ENCODE assay signal across 8 mouse cellular contexts in genomic region chr6:97488821-97489220, GRCm38 (mm10).
DNase-seq lines count a peak whose midpoint lies in the region; ATAC-seq and TF ChIP-seq lines count a peak whose summit lies in the region.

No protein-coding gene starts in this region.

- TF ChIP-seq POLR2A in thymus, adult 2 months (IDR thresholded peaks at IDR 0.05; ENCODE audit: control insufficient read depth, extremely low read depth, insufficient read depth, low read length, poor library complexity) = no peak

- H3K9ac ChIP-seq in hindbrain, embryonic 13.5 days = no peak overlapping the region
- H3K9ac ChIP-seq in heart, postnatal 0 days (replicated peaks; ENCODE audit: low read depth, low read length) = no peak overlapping the region
- no peak overlapping the region for H3K9ac ChIP-seq in midbrain, embryonic 13.5 days (replicated peaks)

- no peak for ATAC-seq in hindbrain, embryonic 13.5 days (ENCODE audit: low FRiP score)
- no peak for ATAC-seq in heart, postnatal 0 days (ENCODE audit: insufficient read depth, low read depth)
- no peak for ATAC-seq in midbrain, embryonic 13.5 days

- peak overlapping the region; percentile 97; the same call in 1 of the 2 replicates for H3K4me2 ChIP-seq in hindbrain, embryonic 13.5 days
- no peak overlapping the region for H3K4me2 ChIP-seq in heart, postnatal 0 days (ENCODE audit: low read depth, low read length)
- 0 out of 2 replicates have a peak overlapping the region, but pooled peaks have one; percentile 96 for H3K4me2 ChIP-seq in midbrain, embryonic 13.5 days (replicated peaks)

- 27% methylated on average over 7 of the region's 7 CpGs for WGBS in hindbrain, embryonic 13.5 days
- WGBS in hindbrain, embryonic 10.5 days = 31% methylated on average over 7 of the region's 7 CpGs
- 43% methylated on average over 7 of the region's 7 CpGs for WGBS in heart, postnatal 0 days
- WGBS in midbrain, embryonic 13.5 days = 26% methylated on average over 7 of the region's 7 CpGs
- WGBS in thymus, adult 2 months = 66% methylated on average over 7 of the region's 7 CpGs

- peaks cover 34% of the 10 kb centered on the region for H3K4me1 ChIP-seq in hindbrain, embryonic 13.5 days (replicated peaks)
- H3K4me1 ChIP-seq in hindbrain, embryonic 10.5 days (replicated peaks) = peaks cover 33% of the 10 kb centered on the region
- H3K4me1 ChIP-seq in heart, postnatal 0 days (ENCODE audit: control insufficient read depth, insufficient read depth) = peaks cover 9% of the 10 kb centered on the region; the same call in 1 of the 2 replicates
- H3K4me1 ChIP-seq in midbrain, embryonic 13.5 days (replicated peaks) = peaks cover 28% of the 10 kb centered on the region
- no peaks in the 10 kb centered on the region; the same call in 1 of the 2 replicates for H3K4me1 ChIP-seq in thymus, adult 2 months (replicated peaks; ENCODE audit: control insufficient read depth, insufficient read depth, low read length)

- H3K4me3 ChIP-seq in hindbrain, embryonic 13.5 days = no peak overlapping the region
- no peak overlapping the region for H3K4me3 ChIP-seq in hindbrain, embryonic 10.5 days
- no peak overlapping the region for H3K4me3 ChIP-seq in heart, postnatal 0 days (ENCODE audit: low read depth, low read length)
- no peak overlapping the region for H3K4me3 ChIP-seq in midbrain, embryonic 13.5 days (replicated peaks)
- H3K4me3 ChIP-seq in thymus, adult 2 months (ENCODE audit: control insufficient read depth, insufficient read depth, low read length) = no peak overlapping the region

- TF ChIP-seq CTCF in heart, postnatal 0 days (IDR thresholded peaks at IDR 0.05; ENCODE audit: low read depth) = no peak
- no peak for TF ChIP-seq CTCF in thymus, adult 2 months (IDR thresholded peaks at IDR 0.05; ENCODE audit: borderline replicate concordance, control insufficient read depth, extremely low read depth, insufficient read depth, low read length, poor library complexity)

- no peak for TF ChIP-seq EP300 in heart, postnatal 0 days (IDR thresholded peaks at IDR 0.05; ENCODE audit: low read depth)

- no peaks in the 10 kb centered on the region for H3K27me3 ChIP-seq in hindbrain, embryonic 13.5 days
- H3K27me3 ChIP-seq in hindbrain, embryonic 10.5 days (ENCODE audit: insufficient read depth, poor library complexity, severe bottlenecking) = peaks cover 46% of the 10 kb centered on the region
- H3K27me3 ChIP-seq in heart, postnatal 0 days (ENCODE audit: control insufficient read depth, insufficient read depth, low read length) = peaks cover 13% of the 10 kb centered on the region
- H3K27me3 ChIP-seq in midbrain, embryonic 13.5 days = peaks cover 18% of the 10 kb centered on the region
- peaks cover 5% of the 10 kb centered on the region; the same call in 1 of the 2 replicates for H3K27me3 ChIP-seq in thymus, adult 2 months (ENCODE audit: control insufficient read depth, insufficient read depth, low read length)

- no peaks in the 10 kb centered on the region for H3K9me3 ChIP-seq in hindbrain, embryonic 13.5 days
- no peaks in the 10 kb centered on the region for H3K9me3 ChIP-seq in hindbrain, embryonic 10.5 days
- no peaks in the 10 kb centered on the region for H3K9me3 ChIP-seq in heart, postnatal 0 days (replicated peaks; ENCODE audit: control insufficient read depth, low read length)
- no peaks in the 10 kb centered on the region for H3K9me3 ChIP-seq in midbrain, embryonic 13.5 days

- DNase-seq in hindbrain, embryonic 10.5 days (ENCODE audit: low spot score) = no peak
- peak; percentile 50 for DNase-seq in embryo, embryonic 11 days
- DNase-seq in heart, postnatal 0 days (ENCODE audit: low spot score) = peak; percentile 23
- no peak for DNase-seq in thymus, adult 2 months
- no peak for DNase-seq in right cerebral cortex, postnatal 4 days
- DNase-seq in cerebellum, adult 11-12 months = no peak

- no peak overlapping the region for H3K27ac ChIP-seq in hindbrain, embryonic 13.5 days
- no peak overlapping the region for H3K27ac ChIP-seq in hindbrain, embryonic 10.5 days
- no peak overlapping the region; the same call in 1 of the 2 replicates for H3K27ac ChIP-seq in heart, postnatal 0 days (ENCODE audit: low read depth)
- no peak overlapping the region for H3K27ac ChIP-seq in midbrain, embryonic 13.5 days
- H3K27ac ChIP-seq in thymus, adult 2 months (ENCODE audit: control insufficient read depth, insufficient read depth, low read length) = no peak overlapping the region

- no peaks in the 10 kb centered on the region for H3K36me3 ChIP-seq in hindbrain, embryonic 13.5 days
- H3K36me3 ChIP-seq in hindbrain, embryonic 10.5 days = 0 out of 2 replicates have a peak, but pooled peaks cover 5% of the 10 kb centered on the region
- H3K36me3 ChIP-seq in heart, postnatal 0 days (replicated peaks; ENCODE audit: control insufficient read depth, insufficient read depth, low read length) = no peaks in the 10 kb centered on the region
- no peaks in the 10 kb centered on the region for H3K36me3 ChIP-seq in midbrain, embryonic 13.5 days
- no peaks in the 10 kb centered on the region for H3K36me3 ChIP-seq in thymus, adult 2 months (ENCODE audit: control insufficient read depth, insufficient read depth, low read length)

Comparison
In these comparisons a context has a peak if more than half of its experiments do, and no peak if none do; other contexts are left out.
1. DNase-seq: peak in embryo, embryonic 11 days (single experiment) and heart, postnatal 0 days (single experiment); none in hindbrain, embryonic 10.5 days (single experiment), thymus, adult 2 months (single experiment), right cerebral cortex, postnatal 4 days (single experiment) and cerebellum, adult 11-12 months (single experiment).